Mouse (Mus musculus) left cerebral cortex, adult 8-10 months (tissue): ENCODE measurements around the gene Bst2. TPM values are rescaled to one million over a fixed set of nuclear protein-coding genes. Genes with fewer than 3 reads are reported as not detected.

Experiments used
- DNase-seq, 2 experiments: peaks; one replicate each; pipeline ENCODE4 v3.0.0; 2022; ENCODE audit warnings: low spot score in 2 of 2
- total RNA-seq, 4 experiments: library from RNA; stranded (reverse); gene quantifications; 2 replicates each; pipeline ENCODE4 v1.2.4; 2022

The Bst2 gene
- total RNA-seq, 4 experiments from 2014 or later = 4.1 to 11.8 (median 6.4) TPM

- DNase-seq = peak in 1 of 2 experiments; percentile 87
These were observed 51.8 kb downstream of the Bst2 start, which contains the start of gene Ano8 for GRCm38 (mm10) chr8:71485142-71486135. Ano8 (minus strand) TSS chr8:71485963.

DNA sequence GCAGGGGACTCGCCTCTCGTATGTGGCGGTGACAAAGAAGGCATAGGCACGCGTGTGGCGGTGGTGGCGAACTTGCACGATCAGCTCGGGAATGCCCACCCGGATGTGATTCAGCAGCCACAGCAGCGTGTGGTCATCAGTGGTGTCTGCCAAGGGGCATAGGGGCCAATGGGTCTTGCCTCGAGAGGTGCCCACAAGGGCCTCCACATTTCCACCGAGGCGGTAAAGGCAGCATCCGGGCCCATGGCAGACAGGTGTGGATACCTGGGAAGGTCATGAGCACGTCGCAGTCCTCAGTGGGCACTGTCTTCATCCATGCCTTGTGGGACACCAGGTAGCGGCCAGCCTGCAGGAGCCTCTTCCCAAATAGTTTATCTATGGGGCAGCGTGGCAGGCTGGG is 52.5 kb downstream of the Bst2 start:
- no peak for DNase-seq

Other genes with a start within 250 kb of the Bst2 start
- 100 to 1,000 TPM; 125 to 140 (median 127) TPM for gene Use1, start 170.6 kb downstream of the Bst2 start, total RNA-seq
- 10 to 100 TPM; 13.3 to 16.5 (median 14.7) TPM for gene Ocel1, start 166.2 kb downstream of the Bst2 start, total RNA-seq
- 10 to 100 TPM; 32.5 to 39.6 (median 36.7) TPM for gene Nr2f6, start 155.5 kb downstream of the Bst2 start, total RNA-seq
- gene Ushbp1, start 141.7 kb downstream of the Bst2 start, total RNA-seq = 1 to 10 TPM; 3.4 to 5.1 (median 3.9) TPM
- 100 to 1,000 TPM in 3 of 4 experiments, 10 to 100 TPM in 1; 96.4 to 113 (median 105) TPM for gene Babam1, start 140.6 kb downstream of the Bst2 start, total RNA-seq
- gene Ankle1, start 131.4 kb downstream of the Bst2 start, total RNA-seq = under 1 TPM; 0.34 to 0.63 (median 0.41) TPM
- 100 to 1,000 TPM; 255 to 290 (median 264) TPM for gene Abhd8, start 73.8 kb downstream of the Bst2 start, total RNA-seq
- 10 to 100 TPM; 50.0 to 56.8 (median 53.3) TPM for gene Mrpl34, start 72.5 kb downstream of the Bst2 start, total RNA-seq
- 10 to 100 TPM; 59.4 to 75.0 (median 64.0) TPM for gene Dda1, start 68.3 kb downstream of the Bst2 start, total RNA-seq
- 10 to 100 TPM; 51.0 to 61.5 (median 60.0) TPM for gene Ano8, start 51.5 kb downstream of the Bst2 start, total RNA-seq
- 10 to 100 TPM; 28.0 to 37.8 (median 31.0) TPM for gene Gtpbp3, start 49.4 kb downstream of the Bst2 start, total RNA-seq
- 10 to 100 TPM in 2 of 4 experiments, 1 to 10 TPM in 2; 7.0 to 11.7 (median 9.6) TPM for gene Plvap, start 25.7 kb downstream of the Bst2 start, total RNA-seq
- not detected for gene Ccdc194, start 11.7 kb downstream of the Bst2 start, total RNA-seq
- 10 to 100 TPM; 38.0 to 44.2 (median 39.9) TPM for gene Mvb12a, start 5.5 kb upstream of the Bst2 start, total RNA-seq
- gene Tmem221, start 21.4 kb upstream of the Bst2 start, total RNA-seq = under 1 TPM in 2 of 4 experiments, not detected in 2; 0.27 to 0.70 TPM
- gene Nxnl1, start 29.1 kb upstream of the Bst2 start, total RNA-seq = under 1 TPM in 2 of 4 experiments, not detected in 2; 0.17 to 0.21 TPM
- 100 to 1,000 TPM in 1 of 4 experiments, 10 to 100 TPM in 3; 94.4 to 105 (median 97.5) TPM for gene Slc27a1, start 31.4 kb upstream of the Bst2 start, total RNA-seq
- gene Pgls, start 54.7 kb upstream of the Bst2 start, total RNA-seq = 10 to 100 TPM; 28.7 to 31.1 (median 29.3) TPM
- gene Fam129c, start 60.2 kb upstream of the Bst2 start, total RNA-seq = 1 to 10 TPM; 1.2 to 3.5 (median 2.3) TPM
- 10 to 100 TPM; 38.6 to 51.4 (median 45.8) TPM for gene Colgalt1, start 73.5 kb upstream of the Bst2 start, total RNA-seq
- 100 to 1,000 TPM; 237 to 269 (median 246) TPM for gene Unc13a, start 134.3 kb upstream of the Bst2 start, total RNA-seq
- gene Jak3, start 138.8 kb upstream of the Bst2 start, total RNA-seq = 1 to 10 TPM; 4.4 to 7.3 (median 6.1) TPM
- 1 to 10 TPM; 1.4 to 3.2 (median 2.1) TPM for gene Insl3, start 151.8 kb upstream of the Bst2 start, total RNA-seq
- gene B3gnt3, start 164.3 kb upstream of the Bst2 start, total RNA-seq = under 1 TPM; 0.41 to 0.88 (median 0.70) TPM
- gene Fcho1, start 188.3 kb upstream of the Bst2 start, total RNA-seq = 100 to 1,000 TPM; 150 to 181 (median 159) TPM